Mouse (Mus musculus): ENCODE results near the gene Rnf39.
A peak's percentile ranks its signal among the peaks of the same experiment; 100 is the strongest.
"Not testable (repeated sequence)": the region's sequence is repeated elsewhere in the genome, so short reads cannot be mapped to it uniquely, and the experiment has no call there.

Rnf39 gene

GRCm38 (mm10) chr17:36982253-36983155, 39.8 kb downstream of the Rnf39 start:
- no peak for DNase-seq (ENCODE audit: low spot score)

GRCm38 (mm10) chr17:36988475-36988874, 45.8 kb downstream of the Rnf39 start:
- DNase-seq (ENCODE audit: low spot score): no peak

GRCm38 (mm10) chr17:36989437-36989836, 46.7 kb downstream of the Rnf39 start, which contains the start of gene H2-M5:
Gene H2-M5 (minus strand): TSS chr17:36989537.
- DNase-seq (ENCODE audit: low spot score): no peak

DNA sequence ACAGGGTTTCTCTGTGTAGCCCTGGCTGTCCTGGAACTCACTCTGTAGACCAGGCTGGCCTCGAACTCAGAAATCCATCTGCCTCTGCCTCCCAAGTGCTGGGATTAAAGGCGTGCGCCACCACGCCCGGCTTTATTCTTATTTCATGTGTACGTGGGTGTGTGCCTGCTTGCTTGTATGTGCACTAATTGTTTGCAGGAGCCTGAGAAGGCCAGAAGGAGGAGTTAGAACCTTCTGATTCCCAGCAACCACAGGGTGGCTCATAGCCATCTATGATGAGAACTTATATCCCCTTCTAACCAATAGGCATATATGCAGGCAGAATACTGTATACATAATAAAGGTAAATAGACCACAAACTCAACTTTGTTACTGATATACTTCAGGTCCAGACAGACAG, 47.9 kb downstream of the Rnf39 start:
- not testable (repeated sequence) for DNase-seq (ENCODE audit: low spot score)

GRCm38 (mm10) chr17:36992336-36993104, 49.8 kb downstream of the Rnf39 start:
- DNase-seq (ENCODE audit: low spot score): no peak

GRCm38 (mm10) chr17:36993770-36994325, 51.1 kb downstream of the Rnf39 start:
- DNase-seq (ENCODE audit: low spot score): no peak

DNA sequence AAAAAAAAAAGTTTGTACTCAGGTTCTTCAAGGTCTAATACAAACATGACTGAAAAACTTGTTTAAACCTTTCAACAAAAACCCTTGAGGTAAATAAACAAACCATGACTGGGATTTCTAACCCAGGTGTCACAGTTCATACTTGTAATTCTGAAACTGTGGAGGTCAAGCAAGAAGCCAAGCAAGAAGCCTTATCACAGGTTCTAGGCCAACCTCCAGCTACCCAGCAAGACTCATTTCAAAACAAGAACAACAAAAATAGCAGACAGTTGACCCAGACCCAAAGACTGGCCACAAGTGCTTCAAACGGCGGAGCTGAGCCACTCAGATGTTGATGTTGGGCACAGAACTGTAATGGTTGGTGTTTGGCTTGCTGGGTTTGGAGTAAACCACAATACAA, 51.8 kb downstream of the Rnf39 start:
- no peak for DNase-seq (ENCODE audit: low spot score)

DNA sequence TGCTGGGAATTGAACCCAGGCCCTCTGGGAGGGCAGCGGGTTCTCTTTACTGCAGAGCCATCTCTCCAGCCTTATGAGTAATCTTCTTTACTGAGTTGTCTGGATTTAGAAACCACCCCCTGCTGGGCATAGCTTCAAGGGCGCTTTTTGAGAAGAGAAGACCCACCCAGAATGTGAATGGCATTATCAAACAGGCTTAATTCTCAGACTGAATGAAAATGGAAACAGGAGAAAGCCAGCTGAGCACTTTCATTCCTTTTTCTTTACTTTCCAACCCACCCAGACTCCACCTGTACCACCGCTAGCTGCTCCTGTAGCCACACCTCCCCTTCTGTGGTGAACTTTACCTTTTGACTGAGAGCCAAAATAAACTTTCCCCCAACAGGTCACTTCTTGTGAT, 52.7 kb downstream of the Rnf39 start:
- DNase-seq (ENCODE audit: low spot score): no peak

GRCm38 (mm10) chr17:36997033-36997735, 54.5 kb downstream of the Rnf39 start:
- peak; percentile 53 for DNase-seq (ENCODE audit: low spot score)

Measured in testis, postnatal 14 days (tissue).